Mouse (Mus musculus) spleen, postnatal 14 days (tissue): ENCODE results near the gene Edf1.
A peak's percentile ranks its signal among the peaks of the same experiment; 100 is the strongest.

Experiments
- DNase-seq, 2 experiments: peaks; one replicate each; pipeline ENCODE4 v3.0.0; 2021 to 2022; ENCODE audit warnings: low spot score in 2 of 2

Edf1 gene

GRCm38 (mm10) chr2:25582466-25583119 lies 24.9 kb downstream of the Edf1 start:
- DNase-seq: no peak

GRCm38 (mm10) chr2:25583120-25583481 lies 25.5 kb downstream of the Edf1 start:
- DNase-seq: no peak

GRCm38 (mm10) chr2:25583571-25583970 lies 25.9 kb downstream of the Edf1 start:
- no peak for DNase-seq

- no peak for DNase-seq
Measured at GRCm38 (mm10) chr2:25584152-25584551, 26.5 kb downstream of the Edf1 start.

GRCm38 (mm10) chr2:25584856-25585255 lies 27.2 kb downstream of the Edf1 start:
- no peak for DNase-seq

GRCm38 (mm10) chr2:25585601-25586000 lies 28.0 kb downstream of the Edf1 start:
- DNase-seq: no peak

GRCm38 (mm10) chr2:25587290-25587689 lies 29.6 kb downstream of the Edf1 start:
- DNase-seq: no peak

- no peak for DNase-seq
Measured at GRCm38 (mm10) chr2:25588227-25588907, 30.7 kb downstream of the Edf1 start.

- no peak for DNase-seq
Measured at GRCm38 (mm10) chr2:25591863-25592262, 34.2 kb downstream of the Edf1 start.

GRCm38 (mm10) chr2:25596765-25597510 lies 39.3 kb downstream of the Edf1 start:
- no peak for DNase-seq

- DNase-seq: no peak
Measured at GRCm38 (mm10) chr2:25598749-25599148, 41.1 kb downstream of the Edf1 start.

GRCm38 (mm10) chr2:25600037-25600436 lies 42.4 kb downstream of the Edf1 start:
- DNase-seq: no peak

GRCm38 (mm10) chr2:25602526-25602925 lies 44.9 kb downstream of the Edf1 start:
- no peak for DNase-seq

- DNase-seq: peak; percentile 71 to 80
Measured at GRCm38 (mm10) chr2:25607761-25608622, 50.3 kb downstream of the Edf1 start, which contains the start of gene Rabl6. Gene Rabl6, minus strand, starts transcription at chr2:25608521.

- DNase-seq: no peak
Measured at GRCm38 (mm10) chr2:25608671-25609070, 51.0 kb downstream of the Edf1 start.
